Mouse (Mus musculus): ENCODE measurements around the gene Slc27a2. TPM values are rescaled to one million over a fixed set of nuclear protein-coding genes. Genes with fewer than 3 reads are reported as not detected.
"Not testable (repeated sequence)": the region's sequence is repeated elsewhere in the genome, so short reads cannot be mapped to it uniquely, and the experiment has no call there.

The Slc27a2 gene
- total RNA-seq (2015; ENCODE audit: low replicate concordance) (not detected in 2 replicates), total RNA-seq (2017; ENCODE audit: low replicate concordance) (not detected in 2 replicates)

DNA sequence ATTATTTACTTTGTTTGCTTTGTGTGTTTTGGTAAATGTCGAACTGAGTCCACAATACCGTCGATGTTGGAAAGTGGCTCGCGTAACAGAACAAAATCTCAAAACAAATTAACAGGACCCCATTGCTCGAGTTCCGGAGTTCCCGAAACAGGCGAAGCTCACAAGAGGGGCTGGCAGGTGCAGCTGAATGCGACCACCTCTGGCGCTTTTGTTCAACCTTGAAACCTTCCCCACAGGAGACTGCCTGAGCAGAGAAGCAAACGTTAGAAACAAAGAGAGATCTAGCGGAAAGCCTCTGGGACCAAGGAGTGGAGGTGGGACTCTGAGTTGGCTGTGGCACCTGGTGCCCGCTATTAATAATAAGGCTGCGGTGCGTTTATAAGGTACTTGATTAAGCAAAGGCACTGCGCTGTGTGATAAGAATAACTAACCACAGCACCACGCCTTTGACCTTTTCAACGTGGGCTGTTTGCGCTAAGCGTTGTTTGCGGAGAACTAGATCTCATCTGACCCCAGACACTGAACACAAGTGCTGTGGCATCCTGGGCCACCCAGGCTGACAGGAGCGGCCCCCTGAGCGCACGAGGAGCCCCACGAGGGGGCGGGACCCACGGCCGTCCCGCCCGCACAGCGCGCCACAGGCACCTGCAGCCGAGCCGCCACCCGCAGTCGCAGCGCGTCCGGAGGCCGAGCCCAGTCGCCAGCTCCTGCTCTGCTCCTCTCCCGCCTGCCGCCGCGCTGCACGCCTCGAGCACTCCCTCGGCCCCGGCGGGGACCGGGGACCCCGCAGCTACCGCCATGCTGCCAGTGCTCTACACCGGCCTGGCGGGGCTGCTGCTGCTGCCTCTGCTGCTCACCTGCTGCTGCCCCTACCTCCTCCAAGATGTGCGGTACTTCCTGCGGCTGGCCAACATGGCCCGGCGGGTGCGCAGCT lies at the start of gene Slc27a2:
TSS of gene Slc27a2 (plus strand) at position 51 of the 934 bp plus-strand sequence.
- no peak for ATAC-seq (replicated peaks; ENCODE audit: low FRiP score, poor library complexity, severe bottlenecking)

DNA sequence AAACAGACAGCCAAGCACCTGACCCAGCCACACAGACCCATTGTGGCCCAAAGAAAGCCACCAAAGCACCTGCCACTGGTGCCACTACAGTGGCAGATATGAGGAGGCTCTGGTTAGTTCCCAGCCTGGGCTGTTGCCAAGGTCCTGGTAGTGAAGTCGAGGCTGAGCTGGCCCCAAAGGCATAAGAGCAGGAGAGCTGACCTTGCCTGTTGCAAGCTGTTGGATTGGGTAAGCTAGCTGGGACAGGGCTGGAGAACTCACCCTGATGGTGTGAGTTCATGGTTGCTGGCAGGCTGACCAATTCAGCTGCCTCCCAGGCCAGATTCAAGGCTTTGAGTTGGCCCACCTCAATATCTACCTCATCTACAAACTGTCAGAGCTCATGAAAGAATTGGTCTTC lies 47.1 kb upstream of the Slc27a2 start:
- no peak for ATAC-seq (replicated peaks; ENCODE audit: low FRiP score, poor library complexity, severe bottlenecking)

DNA sequence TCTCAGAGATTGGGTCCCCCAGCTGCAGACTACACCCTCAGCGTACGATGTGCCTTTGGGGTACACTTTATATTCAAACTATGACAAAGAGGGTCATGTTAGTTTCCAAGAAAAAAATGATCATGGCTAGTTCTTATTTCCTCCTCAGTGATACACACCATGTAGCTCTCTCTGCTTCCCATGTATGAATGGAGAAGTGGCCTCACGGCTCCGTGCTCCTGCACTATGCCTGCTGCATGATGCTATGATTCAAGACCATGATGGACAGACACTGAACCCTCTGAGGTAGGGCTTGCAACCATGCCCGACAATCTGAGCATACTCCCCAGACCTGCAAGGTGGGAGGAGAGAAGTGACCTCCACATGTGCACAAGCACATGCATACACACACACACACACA lies 44.7 kb upstream of the Slc27a2 start:
- no peak for ATAC-seq (replicated peaks; ENCODE audit: low FRiP score, poor library complexity, severe bottlenecking)

GRCm38 (mm10) chr2:126508228-126508627 lies 44.0 kb upstream of the Slc27a2 start:
- no peak for ATAC-seq (replicated peaks; ENCODE audit: low FRiP score, poor library complexity, severe bottlenecking)

DNA sequence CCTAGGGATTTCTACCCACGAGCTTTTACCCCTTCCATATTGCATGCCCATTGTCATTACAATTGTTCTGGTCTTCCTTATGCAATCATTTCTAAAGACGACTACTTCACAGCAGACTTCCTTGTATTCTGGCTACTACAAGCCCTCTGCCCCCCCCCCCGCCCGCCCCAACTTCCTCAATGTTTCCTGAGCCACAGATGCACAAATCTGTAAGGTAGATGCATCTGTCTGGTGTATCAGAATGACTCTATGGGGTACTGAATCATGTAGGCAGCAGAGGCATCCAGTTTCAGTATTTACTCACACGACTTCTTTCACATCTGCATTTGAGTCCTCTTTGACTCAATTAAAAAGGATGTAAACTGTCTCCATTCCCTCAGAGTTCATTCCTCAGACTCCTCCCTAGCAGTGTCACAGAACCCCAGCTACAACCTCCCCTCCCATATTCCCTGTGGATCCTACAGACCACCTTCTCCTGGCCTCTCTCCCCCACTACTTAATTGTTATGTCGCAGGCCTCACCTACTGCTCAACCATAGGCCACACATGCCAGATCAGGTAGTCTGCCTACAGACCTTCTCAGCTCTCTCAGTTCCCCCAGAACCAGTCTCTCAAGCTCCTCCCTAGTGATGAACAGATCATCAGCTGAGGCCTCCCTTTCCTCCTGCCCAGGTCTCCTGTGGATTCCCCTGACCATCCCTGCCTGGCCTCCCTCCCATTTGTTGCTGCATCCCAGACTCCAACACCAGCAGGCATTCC lies 37.0 kb upstream of the Slc27a2 start:
- ATAC-seq (replicated peaks; ENCODE audit: low FRiP score, poor library complexity, severe bottlenecking): no peak

GRCm38 (mm10) chr2:126519872-126520581 lies 32.2 kb upstream of the Slc27a2 start:
- no peak for ATAC-seq (replicated peaks; ENCODE audit: low FRiP score, poor library complexity, severe bottlenecking)

GRCm38 (mm10) chr2:126520828-126521227 lies 31.4 kb upstream of the Slc27a2 start:
- ATAC-seq (replicated peaks; ENCODE audit: low FRiP score, poor library complexity, severe bottlenecking): peak; percentile 72; the same call in 1 of the 2 replicates

DNA sequence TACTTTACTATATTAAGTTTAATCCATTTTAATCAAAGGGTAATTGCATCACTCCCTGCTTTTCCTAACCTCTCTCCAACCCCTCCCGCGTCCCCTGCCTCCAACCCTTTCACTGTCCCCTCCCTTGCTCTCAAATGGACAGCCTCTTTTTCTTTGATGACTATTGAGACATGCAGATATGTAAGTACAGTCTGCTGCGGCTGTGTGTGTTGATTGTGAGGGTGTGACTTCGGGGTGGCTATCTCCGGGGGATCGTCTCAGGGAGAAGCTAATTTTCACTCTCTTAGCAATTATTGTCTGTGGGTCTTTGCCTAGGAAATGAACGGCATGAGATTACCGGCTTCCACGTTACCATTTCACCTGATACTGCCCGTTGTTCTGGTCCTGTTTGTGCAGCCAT lies 30.7 kb upstream of the Slc27a2 start:
- no peak for ATAC-seq (replicated peaks; ENCODE audit: low FRiP score, poor library complexity, severe bottlenecking)

- no peak for ATAC-seq (replicated peaks; ENCODE audit: low FRiP score, poor library complexity, severe bottlenecking)
Measured at GRCm38 (mm10) chr2:126522056-126522455, 30.2 kb upstream of the Slc27a2 start.

- not testable (repeated sequence) for ATAC-seq (replicated peaks; ENCODE audit: low FRiP score, poor library complexity, severe bottlenecking)
Measured at GRCm38 (mm10) chr2:126523101-126523745, 29.0 kb upstream of the Slc27a2 start.

GRCm38 (mm10) chr2:126524271-126524670 lies 27.9 kb upstream of the Slc27a2 start:
- ATAC-seq (replicated peaks; ENCODE audit: low FRiP score, poor library complexity, severe bottlenecking): no peak

- no peak for ATAC-seq (replicated peaks; ENCODE audit: low FRiP score, poor library complexity, severe bottlenecking)
Measured at GRCm38 (mm10) chr2:126527461-126527860, 24.7 kb upstream of the Slc27a2 start.

- ATAC-seq (replicated peaks; ENCODE audit: low FRiP score, poor library complexity, severe bottlenecking): no peak
Measured at GRCm38 (mm10) chr2:126530581-126530980, 21.6 kb upstream of the Slc27a2 start.

- ATAC-seq (replicated peaks; ENCODE audit: low FRiP score, poor library complexity, severe bottlenecking): no peak
Measured at GRCm38 (mm10) chr2:126537654-126538053, 14.6 kb upstream of the Slc27a2 start.

DNA sequence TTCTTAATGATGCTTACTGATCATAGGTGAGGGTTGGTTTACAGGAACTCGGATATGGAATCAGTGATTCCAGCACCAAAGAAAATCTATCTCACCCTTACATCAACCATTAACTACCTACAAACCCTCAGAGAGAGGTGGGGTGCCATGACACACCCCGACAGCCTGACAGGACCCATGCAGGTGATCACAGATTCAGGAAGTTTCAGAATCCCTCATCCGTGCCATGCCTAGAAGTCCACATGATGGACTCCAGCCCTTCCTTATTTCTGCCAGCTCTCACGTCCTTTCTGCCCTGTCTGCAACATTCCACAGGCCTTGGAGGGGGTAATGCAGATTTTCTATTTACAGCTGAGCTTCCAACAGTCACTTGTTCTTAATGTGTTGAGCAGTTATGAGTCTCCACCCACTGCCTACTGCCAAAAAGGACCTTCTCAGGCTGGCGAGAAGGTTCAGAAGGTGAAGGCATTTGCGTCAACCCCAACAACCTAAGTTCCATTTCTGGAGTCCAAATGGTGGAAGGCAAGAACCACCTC lies 11.7 kb upstream of the Slc27a2 start:
- ATAC-seq (replicated peaks; ENCODE audit: low FRiP score, poor library complexity, severe bottlenecking): no peak

GRCm38 (mm10) chr2:126542211-126542610 lies 10.0 kb upstream of the Slc27a2 start:
- ATAC-seq (replicated peaks; ENCODE audit: low FRiP score, poor library complexity, severe bottlenecking): no peak

DNA sequence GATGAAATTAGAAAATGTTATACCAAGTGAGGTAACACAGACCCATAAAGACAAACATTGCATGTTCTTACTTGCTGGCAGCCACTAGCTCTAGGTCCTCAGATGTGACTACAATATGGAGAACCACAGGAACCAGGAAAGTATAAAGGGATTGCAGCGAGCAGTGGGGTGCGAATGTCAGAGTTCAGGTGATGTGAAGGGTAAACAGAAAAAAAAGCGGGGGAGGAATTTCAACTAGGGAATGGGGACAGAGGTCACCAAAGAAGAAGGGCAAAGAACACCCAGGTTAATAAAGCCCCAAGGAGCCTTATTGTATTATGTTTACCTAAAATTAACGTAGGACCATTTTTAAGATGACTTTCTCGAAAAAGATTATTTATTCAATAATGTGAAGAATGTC lies 6.9 kb upstream of the Slc27a2 start:
- ATAC-seq (replicated peaks; ENCODE audit: low FRiP score, poor library complexity, severe bottlenecking): no peak

- ATAC-seq (replicated peaks; ENCODE audit: low FRiP score, poor library complexity, severe bottlenecking): no peak
Measured at GRCm38 (mm10) chr2:126546392-126546791, 5.8 kb upstream of the Slc27a2 start.

DNA sequence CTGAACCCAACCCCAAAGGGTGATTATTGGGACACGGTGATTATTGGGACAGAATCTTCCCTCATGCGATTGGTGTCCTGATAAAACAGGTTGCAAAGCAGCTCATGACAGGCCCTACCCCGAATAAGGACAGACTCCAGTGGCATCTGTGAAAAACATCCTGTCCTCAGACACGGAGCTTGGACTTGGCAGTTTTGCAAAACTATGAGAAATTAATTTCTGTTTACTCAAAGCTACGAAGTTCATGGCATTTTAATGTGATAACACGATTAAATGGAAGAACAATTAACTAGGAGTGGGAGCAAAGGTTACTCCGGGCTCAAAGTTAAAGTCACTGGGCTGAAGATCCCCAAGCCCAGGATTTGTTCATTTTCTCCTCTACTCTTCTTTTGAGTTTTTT lies 2.5 kb upstream of the Slc27a2 start:
- ATAC-seq (replicated peaks; ENCODE audit: low FRiP score, poor library complexity, severe bottlenecking): no peak
